Mouse (Mus musculus): ENCODE results near the gene Snx32. TPM values are rescaled to one million over a fixed set of nuclear protein-coding genes. Genes with fewer than 3 reads are reported as not detected.

Snx32 gene
- polyA plus RNA-seq, 1 experiment from 2014 or later: 116 TPM

- WGBS: 65% methylated on average over 11 of the region's 11 CpGs
Observed at GRCm38 (mm10) chr19:5544031-5544430, 33.7 kb upstream of the Snx32 start.

GRCm38 (mm10) chr19:5543362-5543761 lies 33.0 kb upstream of the Snx32 start:
- H3K4me1 ChIP-seq (ENCODE audit: control insufficient read depth, insufficient read depth, low read length): no peaks in the 10 kb centered on the region
- no peaks in the 10 kb centered on the region for H3K9me3 ChIP-seq (replicated peaks; ENCODE audit: control insufficient read depth, low read length, poor library complexity, severe bottlenecking)
- no peak overlapping the region for H3K4me2 ChIP-seq (ENCODE audit: low read length)
- no peak for ATAC-seq
- no peak overlapping the region for H3K9ac ChIP-seq (ENCODE audit: low read depth, low read length)
- no peaks in the 10 kb centered on the region for H3K27me3 ChIP-seq (ENCODE audit: control insufficient read depth, insufficient read depth, low read depth, low read length)
- no peak overlapping the region for H3K27ac ChIP-seq (ENCODE audit: low read length)
- 87% methylated on average over 9 of the region's 9 CpGs for WGBS
- no peaks in the 10 kb centered on the region for H3K36me3 ChIP-seq (ENCODE audit: control insufficient read depth, insufficient read depth, low read length)
- no peak overlapping the region for H3K4me3 ChIP-seq (ENCODE audit: low read depth, low read length)

More at GRCm38 (mm10) chr19:5544031-5544430, 33.7 kb upstream of the Snx32 start:
- H3K9me3 ChIP-seq (replicated peaks; ENCODE audit: control insufficient read depth, low read length, poor library complexity, severe bottlenecking): no peaks in the 10 kb centered on the region
- no peak for ATAC-seq
- no peak overlapping the region for H3K4me3 ChIP-seq (ENCODE audit: low read depth, low read length)
- no peak overlapping the region for H3K4me2 ChIP-seq (ENCODE audit: low read length)
- no peaks in the 10 kb centered on the region for H3K4me1 ChIP-seq (ENCODE audit: control insufficient read depth, insufficient read depth, low read length)
- no peak overlapping the region for H3K9ac ChIP-seq (ENCODE audit: low read depth, low read length)
- H3K36me3 ChIP-seq (ENCODE audit: control insufficient read depth, insufficient read depth, low read length): no peaks in the 10 kb centered on the region
- no peak overlapping the region for H3K27ac ChIP-seq (ENCODE audit: low read length)
- H3K27me3 ChIP-seq (ENCODE audit: control insufficient read depth, insufficient read depth, low read depth, low read length): no peaks in the 10 kb centered on the region

- H3K4me3 ChIP-seq (ENCODE audit: low read depth, low read length): no peak overlapping the region
- no peaks in the 10 kb centered on the region for H3K4me1 ChIP-seq (ENCODE audit: control insufficient read depth, insufficient read depth, low read length)
- no peak for ATAC-seq
- no peak overlapping the region for H3K4me2 ChIP-seq (ENCODE audit: low read length)
- no peak overlapping the region for H3K27ac ChIP-seq (ENCODE audit: low read length)
- WGBS: 56% methylated on average over 8 of the region's 8 CpGs
- no peaks in the 10 kb centered on the region for H3K9me3 ChIP-seq (replicated peaks; ENCODE audit: control insufficient read depth, low read length, poor library complexity, severe bottlenecking)
- no peaks in the 10 kb centered on the region for H3K27me3 ChIP-seq (ENCODE audit: control insufficient read depth, insufficient read depth, low read depth, low read length)
- H3K9ac ChIP-seq (ENCODE audit: low read depth, low read length): no peak overlapping the region
- no peaks in the 10 kb centered on the region for H3K36me3 ChIP-seq (ENCODE audit: control insufficient read depth, insufficient read depth, low read length)
Observed at GRCm38 (mm10) chr19:5538786-5539185, 28.4 kb upstream of the Snx32 start.

- no peak overlapping the region for H3K4me3 ChIP-seq (ENCODE audit: low read depth, low read length)
- no peak for ATAC-seq
- 82% methylated on average over 8 of the region's 8 CpGs for WGBS
- H3K4me2 ChIP-seq (ENCODE audit: low read length): no peak overlapping the region
- H3K4me1 ChIP-seq (ENCODE audit: control insufficient read depth, insufficient read depth, low read length): peaks cover 10% of the 10 kb centered on the region
- no peaks in the 10 kb centered on the region for H3K27me3 ChIP-seq (ENCODE audit: control insufficient read depth, insufficient read depth, low read depth, low read length)
- H3K9ac ChIP-seq (ENCODE audit: low read depth, low read length): no peak overlapping the region
- no peaks in the 10 kb centered on the region for H3K9me3 ChIP-seq (replicated peaks; ENCODE audit: control insufficient read depth, low read length, poor library complexity, severe bottlenecking)
- no peaks in the 10 kb centered on the region for H3K36me3 ChIP-seq (ENCODE audit: control insufficient read depth, insufficient read depth, low read length)
- no peak overlapping the region for H3K27ac ChIP-seq (ENCODE audit: low read length)
Observed at GRCm38 (mm10) chr19:5532520-5532919, 22.2 kb upstream of the Snx32 start.

- Histone ChIP-seq H3K4me2 (ENCODE audit: low read length) (no peak overlapping the region; the same call in 1 of the 2 replicates), H3K9ac (ENCODE audit: low read depth, low read length) (no peak overlapping the region), H3K9me3 (replicated peaks; ENCODE audit: control insufficient read depth, low read length, poor library complexity, severe bottlenecking) (no peaks in the 10 kb centered on the region), H3K27ac (ENCODE audit: low read length) (no peak overlapping the region), H3K4me3 (ENCODE audit: low read depth, low read length) (no peak overlapping the region), H3K27me3 (ENCODE audit: control insufficient read depth, insufficient read depth, low read depth, low read length) (no peaks in the 10 kb centered on the region), H3K4me1 (ENCODE audit: control insufficient read depth, insufficient read depth, low read length) (peaks cover 10% of the 10 kb centered on the region), H3K36me3 (ENCODE audit: control insufficient read depth, insufficient read depth, low read length) (no peaks in the 10 kb centered on the region)
- ATAC-seq: no peak
- 11% methylated on average over 7 of the region's 7 CpGs for WGBS
Observed at GRCm38 (mm10) chr19:5530138-5530524, 19.8 kb upstream of the Snx32 start.

GRCm38 (mm10) chr19:5529325-5530137 lies 19.2 kb upstream of the Snx32 start:
- H3K27me3 ChIP-seq (ENCODE audit: control insufficient read depth, insufficient read depth, low read depth, low read length): no peaks in the 10 kb centered on the region
- ATAC-seq: peak; percentile 86
- H3K4me3 ChIP-seq (ENCODE audit: low read depth, low read length): no peak overlapping the region
- 9% methylated on average over 20 of the region's 20 CpGs for WGBS
- H3K36me3 ChIP-seq (ENCODE audit: control insufficient read depth, insufficient read depth, low read length): no peaks in the 10 kb centered on the region
- H3K27ac ChIP-seq (ENCODE audit: low read length): peak overlapping the region; percentile 11; the same call in 1 of the 2 replicates
- H3K4me2 ChIP-seq (ENCODE audit: low read length): peak overlapping the region; percentile 34
- H3K4me1 ChIP-seq (ENCODE audit: control insufficient read depth, insufficient read depth, low read length): peaks cover 10% of the 10 kb centered on the region
- H3K9me3 ChIP-seq (replicated peaks; ENCODE audit: control insufficient read depth, low read length, poor library complexity, severe bottlenecking): no peaks in the 10 kb centered on the region
- H3K9ac ChIP-seq (ENCODE audit: low read depth, low read length): 0 out of 2 replicates have a peak overlapping the region, but pooled peaks have one; percentile 24

- Histone ChIP-seq H3K4me1 (ENCODE audit: control insufficient read depth, insufficient read depth, low read length) (peaks cover 7% of the 10 kb centered on the region), H3K27me3 (ENCODE audit: control insufficient read depth, insufficient read depth, low read depth, low read length) (no peaks in the 10 kb centered on the region)
- 69% methylated on average over 5 of the region's 5 CpGs for WGBS
Observed at GRCm38 (mm10) chr19:5525204-5525603, 14.9 kb upstream of the Snx32 start.

GRCm38 (mm10) chr19:5518721-5519120 lies 8.4 kb upstream of the Snx32 start:
- no peaks in the 10 kb centered on the region for H3K4me1 ChIP-seq (ENCODE audit: control insufficient read depth, insufficient read depth, low read length)
- H3K36me3 ChIP-seq (ENCODE audit: control insufficient read depth, insufficient read depth, low read length): no peaks in the 10 kb centered on the region
- H3K4me3 ChIP-seq (ENCODE audit: low read depth, low read length): no peak overlapping the region
- no peak overlapping the region for H3K4me2 ChIP-seq (ENCODE audit: low read length)
- no peaks in the 10 kb centered on the region for H3K9me3 ChIP-seq (replicated peaks; ENCODE audit: control insufficient read depth, low read length, poor library complexity, severe bottlenecking)
- no peaks in the 10 kb centered on the region for H3K27me3 ChIP-seq (ENCODE audit: control insufficient read depth, insufficient read depth, low read depth, low read length)
- no peak overlapping the region for H3K27ac ChIP-seq (ENCODE audit: low read length)
- H3K9ac ChIP-seq (ENCODE audit: low read depth, low read length): no peak overlapping the region
- WGBS: 90% methylated on average over 3 of the region's 3 CpGs
- no peak for ATAC-seq

More at GRCm38 (mm10) chr19:5525204-5525603, 14.9 kb upstream of the Snx32 start:
- Histone ChIP-seq H3K36me3 (ENCODE audit: control insufficient read depth, insufficient read depth, low read length) (no peaks in the 10 kb centered on the region), H3K4me3 (ENCODE audit: low read depth, low read length) (no peak overlapping the region), H3K9ac (ENCODE audit: low read depth, low read length) (no peak overlapping the region), H3K27ac (ENCODE audit: low read length) (no peak overlapping the region), H3K4me2 (ENCODE audit: low read length) (no peak overlapping the region), H3K9me3 (replicated peaks; ENCODE audit: control insufficient read depth, low read length, poor library complexity, severe bottlenecking) (no peaks in the 10 kb centered on the region)
- no peak for ATAC-seq

- Histone ChIP-seq H3K4me2 (ENCODE audit: low read length) (no peak overlapping the region), H3K9ac (ENCODE audit: low read depth, low read length) (no peak overlapping the region), H3K9me3 (replicated peaks; ENCODE audit: control insufficient read depth, low read length, poor library complexity, severe bottlenecking) (no peaks in the 10 kb centered on the region), H3K36me3 (ENCODE audit: control insufficient read depth, insufficient read depth, low read length) (no peaks in the 10 kb centered on the region), H3K4me3 (ENCODE audit: low read depth, low read length) (no peak overlapping the region), H3K27me3 (ENCODE audit: control insufficient read depth, insufficient read depth, low read depth, low read length) (no peaks in the 10 kb centered on the region), H3K27ac (ENCODE audit: low read length) (no peak overlapping the region), H3K4me1 (ENCODE audit: control insufficient read depth, insufficient read depth, low read length) (no peaks in the 10 kb centered on the region)
- ATAC-seq: no peak
- WGBS: 80% methylated on average over 8 of the region's 8 CpGs
Observed at GRCm38 (mm10) chr19:5516906-5517505, 6.7 kb upstream of the Snx32 start.
